Mouse (Mus musculus): Measurements from ENCODE around the gene Vmn2r84. TPM values are rescaled to one million over a fixed set of nuclear protein-coding genes. Genes with fewer than 3 reads are reported as not detected.
A peak's percentile ranks its signal among the peaks of the same experiment; 100 is the strongest.

Vmn2r84 gene
- total RNA-seq, 1 experiment from 2014 or later = 0.10 TPM

DNA sequence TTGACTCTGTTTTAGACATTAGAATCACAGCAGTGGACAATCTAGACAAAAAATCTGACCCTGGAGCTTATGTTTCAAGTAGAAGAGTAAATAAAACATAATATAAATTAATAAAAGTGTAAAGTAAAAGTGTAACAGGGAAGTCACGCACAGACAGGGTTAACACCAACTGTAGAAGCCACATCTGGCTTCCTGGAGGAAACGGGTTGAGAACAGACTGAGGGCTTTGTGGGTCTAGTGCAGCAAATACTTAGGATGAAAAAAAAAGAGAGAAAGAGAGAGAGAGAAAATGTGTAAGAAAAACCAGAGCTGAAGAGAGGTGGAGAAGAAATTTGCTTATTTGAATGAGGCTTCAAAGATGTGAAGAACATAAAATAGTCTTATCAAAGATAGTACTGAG lies 56.6 kb downstream of the Vmn2r84 start:
- ATAC-seq (replicated peaks in 1 of 2; ENCODE audit: insufficient read depth in 1 of 2, low FRiP score in 2 of 2, low TSS enrichment in 1 of 2, low read depth in 1 of 2, poor library complexity in 2 of 2, severe bottlenecking in 2 of 2) = peak; percentile 92 to 93

DNA sequence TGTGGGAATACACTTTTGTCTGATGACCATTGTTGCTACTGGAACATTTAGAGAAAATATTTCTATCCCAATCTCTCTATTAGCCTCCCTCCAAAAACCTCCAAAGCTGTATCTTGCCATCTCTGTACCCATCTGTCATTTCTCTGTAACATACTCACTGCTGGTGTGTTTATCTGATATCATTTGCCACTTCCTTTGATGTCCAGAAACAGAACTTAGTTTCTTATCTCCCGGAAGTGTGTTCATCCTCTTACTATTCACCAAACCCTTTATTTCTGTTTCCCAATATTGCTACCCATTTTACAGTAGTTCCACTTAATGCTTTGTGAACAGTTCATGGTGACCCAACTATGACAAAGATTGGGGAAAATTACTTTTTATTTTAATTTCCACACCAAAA lies 57.7 kb downstream of the Vmn2r84 start:
- peak; percentile 47 to 59; a peak in 3 of 4 replicates for ATAC-seq (replicated peaks in 1 of 2; ENCODE audit: insufficient read depth in 1 of 2, low FRiP score in 2 of 2, low TSS enrichment in 1 of 2, low read depth in 1 of 2, poor library complexity in 2 of 2, severe bottlenecking in 2 of 2)

GRCm38 (mm10) chr10:130330711-130331110 lies 63.4 kb downstream of the Vmn2r84 start:
- peak; percentile 67 to 71 for ATAC-seq (replicated peaks in 1 of 2; ENCODE audit: insufficient read depth in 1 of 2, low FRiP score in 2 of 2, low TSS enrichment in 1 of 2, low read depth in 1 of 2, poor library complexity in 2 of 2, severe bottlenecking in 2 of 2)

Other genes starting within 250 kb of the Vmn2r84 start
- not detected in 2 replicates for gene Olfr825, start 227.6 kb downstream of the Vmn2r84 start, total RNA-seq (2017)
- not detected in 2 replicates for gene Olfr826, start 210.1 kb downstream of the Vmn2r84 start, total RNA-seq (2017)
- gene Olfr827, start 179.9 kb downstream of the Vmn2r84 start, total RNA-seq (2017) = not detected in 2 replicates
- gene Neurod4, start 114.1 kb downstream of the Vmn2r84 start, total RNA-seq (2017) = 0.44 TPM in 1 of 2 replicates, not detected in the other
- 123 and 178 TPM in 2 replicates for gene Tespa1, start 71.5 kb downstream of the Vmn2r84 start, total RNA-seq (2017)
- gene Vmn2r85, start 35.4 kb upstream of the Vmn2r84 start, total RNA-seq (2017) = not detected in 2 replicates
- gene Vmn2r86, start 61.7 kb upstream of the Vmn2r84 start, total RNA-seq (2017) = not detected in 2 replicates
- not detected in 2 replicates for gene Vmn2r87, start 103.1 kb upstream of the Vmn2r84 start, total RNA-seq (2017)

Data from hematopoietic stem cell, adult 5-6 weeks (primary cell).